Mouse (Mus musculus) spleen, adult 12 weeks (tissue): ENCODE data around the gene Nkrf.
"Not testable (repeated sequence)": the region's sequence is repeated elsewhere in the genome, so short reads cannot be mapped to it uniquely, and the experiment has no call there.

Source experiments
- DNase-seq: peaks from one replicate; pipeline ENCODE4 v3.0.0; 2022; ENCODE audit warnings: low spot score

The Nkrf gene

GRCm38 (mm10) chrX:36902321-36903114 lies at the start of gene Nkrf:
Gene Nkrf (minus strand): TSS chrX:36902899.
- DNase-seq, result peak; percentile 6

GRCm38 (mm10) chrX:36941106-36941505 lies 38.4 kb upstream of the Nkrf start:
- DNase-seq, result no peak

GRCm38 (mm10) chrX:36939806-36940413 lies 37.2 kb upstream of the Nkrf start:
- DNase-seq, result no peak

GRCm38 (mm10) chrX:36935326-36935966 lies 32.7 kb upstream of the Nkrf start:
- DNase-seq, result no peak

- DNase-seq, result no peak
These were observed 27.9 kb upstream of the Nkrf start for GRCm38 (mm10) chrX:36930574-36930973.

GRCm38 (mm10) chrX:36929694-36930093 lies 27.0 kb upstream of the Nkrf start:
- DNase-seq, result no peak

- DNase-seq, result no peak
These were observed 26.1 kb upstream of the Nkrf start for GRCm38 (mm10) chrX:36928791-36929190.

GRCm38 (mm10) chrX:36921346-36921745 lies 18.6 kb upstream of the Nkrf start:
- DNase-seq, result no peak

GRCm38 (mm10) chrX:36917749-36918148 lies 15.1 kb upstream of the Nkrf start:
- DNase-seq, result no peak

- DNase-seq, result peak; percentile 14
These were observed 8.6 kb upstream of the Nkrf start for GRCm38 (mm10) chrX:36911343-36911742.

- no peak for DNase-seq
These were observed 3.8 kb upstream of the Nkrf start for GRCm38 (mm10) chrX:36906539-36906938.

- peak; percentile 86 for DNase-seq
These were observed 543 bp upstream of the Nkrf start for GRCm38 (mm10) chrX:36903115-36903768.

GRCm38 (mm10) chrX:36901655-36902054 lies 1.0 kb downstream of the Nkrf start:
- no peak for DNase-seq

- DNase-seq, result not testable (repeated sequence)
These were observed 3.8 kb downstream of the Nkrf start for GRCm38 (mm10) chrX:36898931-36899330.

GRCm38 (mm10) chrX:36884719-36885118 lies 18.0 kb downstream of the Nkrf start:
- DNase-seq, result no peak

- DNase-seq, result peak; percentile 4
These were observed 28.0 kb downstream of the Nkrf start for GRCm38 (mm10) chrX:36874704-36875128.

GRCm38 (mm10) chrX:36874178-36874696 lies 28.5 kb downstream of the Nkrf start:
- peak; percentile 79 for DNase-seq

GRCm38 (mm10) chrX:36873765-36874164 lies 28.9 kb downstream of the Nkrf start, which contains the start of the genes Ube2a and C330007P06Rik:
Gene Ube2a (plus strand): TSS chrX:36873900.
Gene C330007P06Rik (minus strand): TSS chrX:36874111.
- DNase-seq, result no peak

- no peak for DNase-seq
These were observed 32.3 kb downstream of the Nkrf start for GRCm38 (mm10) chrX:36870372-36870771.

GRCm38 (mm10) chrX:36864609-36865328 lies 37.9 kb downstream of the Nkrf start:
- no peak for DNase-seq
